Mouse (Mus musculus) heart, embryonic 11.5 days (tissue): ENCODE data around the gene Ror1. TPM values are rescaled to one million over a fixed set of nuclear protein-coding genes. Genes with fewer than 3 reads are reported as not detected.
A peak's percentile ranks its signal among the peaks of the same experiment; 100 is the strongest.

Source experiments
- ATAC-seq: fragments of 200-750 bp; cut with Nextera tagmentation; replicated peaks from 2 replicates; pipeline ENCODE4 v1.8.0; 2017; ENCODE audit warnings: moderate library complexity; ENCODE audit not compliant: insufficient number of reproducible peaks, low FRiP score, low TSS enrichment
- H3K27ac ChIP-seq: fragments of 300-500 bp; sonication (generic); 2 replicates; pipeline ENCODE4 v1.5.1; 2014; ENCODE audit warnings: mild to moderate bottlenecking, low read depth, low read length
- H3K27me3 ChIP-seq: fragments of 300-500 bp; sonication (generic); 2 replicates; pipeline ENCODE4 v1.6.1; 2014; ENCODE audit warnings: mild to moderate bottlenecking, low read length, mixed read lengths; ENCODE audit not compliant: control insufficient read depth, insufficient read depth
- H3K36me3 ChIP-seq: fragments of 300-500 bp; sonication (generic); 2 replicates; pipeline ENCODE4 v1.6.1; 2014; ENCODE audit warnings: mild to moderate bottlenecking, low read length, moderate library complexity, mixed read lengths; ENCODE audit not compliant: control insufficient read depth, insufficient read depth
- H3K4me1 ChIP-seq: fragments of 300-500 bp; sonication (generic); 2 replicates; pipeline ENCODE4 v1.6.1; 2014; ENCODE audit warnings: low read length; ENCODE audit not compliant: control insufficient read depth, insufficient read depth
- H3K4me2 ChIP-seq: fragments of 300-500 bp; sonication (generic); 2 replicates; pipeline ENCODE4 v1.6.1; 2014; ENCODE audit warnings: mild to moderate bottlenecking, moderate library complexity
- H3K4me3 ChIP-seq: fragments of 300-500 bp; sonication (generic); 2 replicates; pipeline ENCODE4 v1.5.1; 2014; ENCODE audit warnings: low read depth, low read length
- H3K9ac ChIP-seq: fragments of 300-500 bp; sonication (generic); 2 replicates; pipeline ENCODE4 v1.6.1; 2014; ENCODE audit warnings: mild to moderate bottlenecking, low read depth, low read length, moderate library complexity
- H3K9me3 ChIP-seq: fragments of 300-500 bp; sonication (generic); replicated peaks from 2 replicates; pipeline ENCODE4 v1.6.1; 2016; ENCODE audit warnings: low read length; ENCODE audit not compliant: control insufficient read depth
- WGBS: fragments of 180-500 bp; shearing (Covaris S2); extraction: QIAGEN DNeasy Blood & Tissue Kit; methylation state at CpG from one replicate; pipeline ENCODE4 v1.1.7; 2014; ENCODE audit not compliant: insufficient replicate concordance; 5-methylcytosine and 5-hydroxymethylcytosine counted together
- polyA plus RNA-seq: library from polyadenylated mRNA; unstranded; fragments of >200 nt; fragmentation: Nextera tagmentation; extraction: Ambion mirVana; gene quantifications from 2 replicates; pipeline ENCODE4 v1.2.1, GENCODE M21; 2014

Gene Ror1
- polyA plus RNA-seq, 1 experiment from 2014 or later: 7.3 TPM

- H3K9me3 ChIP-seq: no peaks in the 10 kb centered on the region
- no peak overlapping the region for H3K4me3 ChIP-seq
- WGBS: 81% methylated on average over 5 of the region's 5 CpGs
These were observed 62.8 kb downstream of the Ror1 start for GRCm38 (mm10) chr4:100158401-100158800.

GRCm38 (mm10) chr4:100160156-100160555, 64.6 kb downstream of the Ror1 start:
- Histone ChIP-seq H3K9ac (no peak overlapping the region), H3K36me3 (no peaks in the 10 kb centered on the region), H3K27me3 (no peaks in the 10 kb centered on the region), H3K9me3 (no peaks in the 10 kb centered on the region), H3K4me1 (peaks cover 9% of the 10 kb centered on the region), H3K4me2 (no peak overlapping the region), H3K27ac (no peak overlapping the region), H3K4me3 (no peak overlapping the region)
- no peak for ATAC-seq

More at GRCm38 (mm10) chr4:100158401-100158800, 62.8 kb downstream of the Ror1 start:
- H3K4me1 ChIP-seq: peaks cover 5% of the 10 kb centered on the region
- ATAC-seq: no peak
- H3K27me3 ChIP-seq: no peaks in the 10 kb centered on the region
- H3K4me2 ChIP-seq: no peak overlapping the region
- no peaks in the 10 kb centered on the region for H3K36me3 ChIP-seq
- H3K9ac ChIP-seq: no peak overlapping the region
- H3K27ac ChIP-seq: no peak overlapping the region

- H3K4me2 ChIP-seq: no peak overlapping the region
- H3K36me3 ChIP-seq: no peaks in the 10 kb centered on the region
- peaks cover 26% of the 10 kb centered on the region for H3K4me1 ChIP-seq
- no peak for ATAC-seq
- no peak overlapping the region for H3K27ac ChIP-seq
- no peaks in the 10 kb centered on the region for H3K9me3 ChIP-seq
- 68% methylated on average over 7 of the region's 7 CpGs for WGBS
- H3K27me3 ChIP-seq: no peaks in the 10 kb centered on the region
- no peak overlapping the region for H3K4me3 ChIP-seq
- H3K9ac ChIP-seq: no peak overlapping the region
These were observed 70.2 kb downstream of the Ror1 start for GRCm38 (mm10) chr4:100165790-100166189.

GRCm38 (mm10) chr4:100166871-100167270, 71.3 kb downstream of the Ror1 start:
- no peak for ATAC-seq
- WGBS: 39% methylated on average over 3 of the region's 3 CpGs
- no peak overlapping the region for H3K4me2 ChIP-seq
- H3K27me3 ChIP-seq: no peaks in the 10 kb centered on the region
- peaks cover 37% of the 10 kb centered on the region for H3K4me1 ChIP-seq
- no peaks in the 10 kb centered on the region for H3K9me3 ChIP-seq
- H3K36me3 ChIP-seq: no peaks in the 10 kb centered on the region
- no peak overlapping the region for H3K9ac ChIP-seq
- H3K27ac ChIP-seq: no peak overlapping the region
- no peak overlapping the region for H3K4me3 ChIP-seq

- Histone ChIP-seq H3K27me3 (no peaks in the 10 kb centered on the region), H3K4me1 (peaks cover 30% of the 10 kb centered on the region)
These were observed 74.1 kb downstream of the Ror1 start for GRCm38 (mm10) chr4:100169683-100170082.

GRCm38 (mm10) chr4:100170161-100170650, 74.6 kb downstream of the Ror1 start:
- no peak overlapping the region for H3K9ac ChIP-seq
- peaks cover 30% of the 10 kb centered on the region for H3K4me1 ChIP-seq
- H3K4me3 ChIP-seq: no peak overlapping the region
- no peak for ATAC-seq
- WGBS: 59% methylated on average over 14 of the region's 14 CpGs
- peak overlapping the region; percentile 43 for H3K4me2 ChIP-seq
- H3K36me3 ChIP-seq: no peaks in the 10 kb centered on the region
- no peaks in the 10 kb centered on the region for H3K27me3 ChIP-seq
- no peaks in the 10 kb centered on the region for H3K9me3 ChIP-seq
- no peak overlapping the region for H3K27ac ChIP-seq

More at GRCm38 (mm10) chr4:100169683-100170082, 74.1 kb downstream of the Ror1 start:
- Histone ChIP-seq H3K4me2 (no peak overlapping the region), H3K9ac (no peak overlapping the region), H3K36me3 (no peaks in the 10 kb centered on the region), H3K4me3 (no peak overlapping the region), H3K27ac (no peak overlapping the region), H3K9me3 (no peaks in the 10 kb centered on the region)
- 65% methylated on average over 5 of the region's 5 CpGs for WGBS
- no peak for ATAC-seq

- 46% methylated on average over 5 of the region's 5 CpGs for WGBS
- peaks cover 30% of the 10 kb centered on the region for H3K4me1 ChIP-seq
- no peak overlapping the region for H3K4me3 ChIP-seq
- H3K9me3 ChIP-seq: no peaks in the 10 kb centered on the region
- no peak for ATAC-seq
- peak overlapping the region; percentile 41; the same call in 1 of the 2 replicates for H3K27ac ChIP-seq
- H3K27me3 ChIP-seq: no peaks in the 10 kb centered on the region
- H3K9ac ChIP-seq: 0 out of 2 replicates have a peak overlapping the region, but pooled peaks have one; percentile 28
- H3K4me2 ChIP-seq: peak overlapping the region; percentile 11; the same call in 1 of the 2 replicates
- no peaks in the 10 kb centered on the region for H3K36me3 ChIP-seq
These were observed 75.2 kb downstream of the Ror1 start for GRCm38 (mm10) chr4:100170743-100171142.

- H3K27me3 ChIP-seq: no peaks in the 10 kb centered on the region
- H3K4me2 ChIP-seq: peak overlapping the region; percentile 11
- no peaks in the 10 kb centered on the region for H3K9me3 ChIP-seq
- no peak overlapping the region for H3K4me3 ChIP-seq
- no peaks in the 10 kb centered on the region for H3K36me3 ChIP-seq
- no peak for ATAC-seq
- 39% methylated on average over 5 of the region's 5 CpGs for whole genome bisulfite sequencing
- peak overlapping the region; percentile 41; the same call in 1 of the 2 replicates for H3K27ac ChIP-seq
- peaks cover 27% of the 10 kb centered on the region for H3K4me1 ChIP-seq
- no peak overlapping the region for H3K9ac ChIP-seq
These were observed 75.9 kb downstream of the Ror1 start for GRCm38 (mm10) chr4:100171483-100171898.

- WGBS: 85% methylated on average over 7 of the region's 7 CpGs
- Histone ChIP-seq H3K4me1 (peaks cover 19% of the 10 kb centered on the region; the same call in 1 of the 2 replicates), H3K27ac (no peak overlapping the region), H3K27me3 (no peaks in the 10 kb centered on the region), H3K9ac (no peak overlapping the region), H3K4me3 (no peak overlapping the region), H3K36me3 (no peaks in the 10 kb centered on the region), H3K9me3 (no peaks in the 10 kb centered on the region), H3K4me2 (no peak overlapping the region)
- no peak for ATAC-seq
These were observed 80.0 kb downstream of the Ror1 start for GRCm38 (mm10) chr4:100175594-100175993.
